8 mouse cellular contexts compared by ENCODE assay signal in the genomic region with DNA sequence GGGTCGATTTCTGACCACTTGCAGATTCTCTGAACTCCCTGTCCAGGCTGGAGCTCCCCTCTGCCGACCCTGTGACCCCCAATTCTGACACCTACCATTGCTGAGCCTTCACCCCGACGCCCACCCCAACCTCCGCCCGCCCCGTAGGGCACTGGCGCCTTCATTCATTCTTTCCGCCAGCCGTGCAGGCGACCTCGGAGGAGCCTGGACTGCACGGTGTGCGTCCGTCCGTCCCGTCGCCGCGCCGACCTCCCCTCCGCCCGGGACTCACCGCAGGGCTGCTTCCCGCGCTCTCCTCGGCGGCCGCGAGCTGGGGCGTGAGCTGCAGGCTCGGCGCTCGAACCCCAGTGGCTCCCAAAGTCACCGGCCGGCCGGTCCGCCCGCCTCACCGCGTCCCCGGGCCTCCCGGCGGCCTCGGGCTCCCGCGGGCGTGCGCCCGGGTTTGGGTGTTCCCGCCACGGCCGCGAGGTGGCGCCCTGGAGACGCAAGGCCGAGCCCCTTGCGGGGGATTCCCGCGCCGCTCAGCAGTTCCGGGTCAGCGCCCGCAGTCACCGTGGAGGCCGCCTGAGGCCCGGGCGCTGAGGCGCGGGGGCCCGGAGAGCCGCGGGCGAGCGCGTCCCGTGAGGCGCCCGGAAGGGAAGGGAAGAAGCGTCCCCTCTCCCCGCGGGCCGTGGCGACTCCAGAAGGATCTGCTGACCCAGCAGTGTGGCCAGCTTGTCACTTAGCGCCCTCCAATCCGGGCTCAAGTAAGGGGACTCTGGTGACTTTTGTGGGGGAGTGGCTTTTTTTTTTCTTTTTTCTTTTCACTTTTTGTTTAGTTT. TPM values are rescaled to one million over a fixed set of nuclear protein-coding genes. Genes with fewer than 3 reads are reported as not detected.
DNase-seq lines count a peak whose midpoint lies in the region; ATAC-seq and TF ChIP-seq lines count a peak whose summit lies in the region.

A gene (plus strand): TSS at position 547 of the 821 bp plus-strand sequence.
A gene (minus strand): TSS at position 679 of the 821 bp plus-strand sequence.

- no peaks in the 10 kb centered on the region for H3K9me3 ChIP-seq in hindbrain, embryonic 12.5 days (replicated peaks)

- TF ChIP-seq CTCF in Patski (IDR thresholded peaks at IDR 0.05) = peak; percentile 98

- peak within 1 kb of the TSS; percentile 37 for H3K9ac ChIP-seq in hindbrain, embryonic 12.5 days

- no peak for DNase-seq in Patski (ENCODE audit: low read depth, low spot score)
- DNase-seq in cerebellum, postnatal 10 days = peak; percentile 78 to 80
- DNase-seq in frontal cortex, postnatal 14 days (ENCODE audit: low spot score in 2 of 2) = peak; percentile 14 to 43
- DNase-seq in layer of hippocampus, postnatal 36 days = peak; percentile 67 to 74
- peak; percentile 83 for DNase-seq in lung, postnatal 36 days
- peak; percentile 70 for DNase-seq in retina, embryonic 14.5 days (ENCODE audit: low spot score)
- DNase-seq in thymus, postnatal 36 days = peak; percentile 82

- CTCF ChIA-PET in Patski (lab: Charles Lee) = interaction anchor here (1.0 kb wide), 1 partner anchor 891 kb away, joined by 3 read pairs; no protein-coding TSS in a partner anchor

- in situ Hi-C loops in Patski (cut with MboI; ENCODE audit: low pct_unique_long_range_greater_than_20kb) = no loop called here

- under 1% methylated on average over 69 of the region's 86 CpGs for WGBS in hindbrain, embryonic 12.5 days

- peak within 1 kb of the TSS; percentile 70 for H3K4me2 ChIP-seq in hindbrain, embryonic 12.5 days (replicated peaks)

- peaks cover 4% of the 10 kb centered on the region; the same call in 1 of the 2 replicates for H3K4me1 ChIP-seq in hindbrain, embryonic 12.5 days

- H3K27me3 ChIP-seq in Patski = no peaks in the 10 kb centered on the region
- peaks cover 2% of the 10 kb centered on the region; the same call in 1 of the 2 replicates for H3K27me3 ChIP-seq in hindbrain, embryonic 12.5 days

- no peaks in the 10 kb centered on the region for H3K36me3 ChIP-seq in hindbrain, embryonic 12.5 days

- POLR2A ChIA-PET in Patski (lab: Charles Lee) = interaction anchor here (0.6 kb wide), 2 partner anchors 76 to 279 kb away, joined by 3 to 4 read pairs; no protein-coding TSS in a partner anchor

- ATAC-seq in Patski = peak; percentile 83
- peak; percentile 63; the same call in 1 of the 2 replicates for ATAC-seq in hindbrain, embryonic 12.5 days (ENCODE audit: low FRiP score)

- no peak within 1 kb of the TSS for H3K27ac ChIP-seq in hindbrain, embryonic 12.5 days

- peak within 1 kb of the TSS; percentile 55 for H3K4me3 ChIP-seq in hindbrain, embryonic 12.5 days

RNA-seq across cellular contexts. Expression of the first gene that starts in this region (rescaled TPM):
- 11.7 TPM for polyA plus RNA-seq in Patski (2021)
- 1.5 TPM in 2 replicates for polyA plus RNA-seq in hindbrain, embryonic 12.5 days (2016; fragmentation: Nextera tagmentation; extraction: Ambion mirVana)
- total RNA-seq in layer of hippocampus, postnatal 36 days (2021) = 1 to 10 TPM; 1.2 to 1.7 TPM

RNA-seq across cellular contexts. Expression of the second gene that starts in this region (rescaled TPM):
- polyA plus RNA-seq in Patski (2021) = 40.9 TPM
- 5.5 TPM in 2 replicates for polyA plus RNA-seq in hindbrain, embryonic 12.5 days (2016; fragmentation: Nextera tagmentation; extraction: Ambion mirVana)
- total RNA-seq in layer of hippocampus, postnatal 36 days (2021) = 1 to 10 TPM; 3.9 to 4.2 TPM
